Mouse (Mus musculus) heart, postnatal 0 days (tissue): ENCODE data around the gene Vdr. TPM values are rescaled to one million over a fixed set of nuclear protein-coding genes. Genes with fewer than 3 reads are reported as not detected.
A peak's percentile ranks its signal among the peaks of the same experiment; 100 is the strongest.

Source experiments
- ATAC-seq: fragments of 200-750 bp; cut with Nextera tagmentation; 2 replicates; pipeline ENCODE4 v1.8.0; 2017; ENCODE audit warnings: low read depth, moderate number of reproducible peaks, moderate library complexity; ENCODE audit not compliant: insufficient read depth
- DNase-seq: peaks from one replicate; pipeline ENCODE4 v3.0.0-alpha.2; 2016; ENCODE audit warnings: low spot score
- H3K27ac ChIP-seq: fragments of 300-500 bp; sonication (generic); 2 replicates; pipeline ENCODE4 v1.5.1; 2014; ENCODE audit warnings: low read depth, mild to moderate bottlenecking
- H3K27me3 ChIP-seq: fragments of 300-500 bp; sonication (generic); 2 replicates; pipeline ENCODE4 v1.6.1; 2014; ENCODE audit warnings: low read length, mixed read lengths; ENCODE audit not compliant: control insufficient read depth, insufficient read depth
- H3K36me3 ChIP-seq: fragments of 300-500 bp; sonication (generic); replicated peaks from 2 replicates; pipeline ENCODE4 v1.6.1; 2014; ENCODE audit warnings: low read length, mixed read lengths; ENCODE audit not compliant: control insufficient read depth, insufficient read depth
- H3K4me1 ChIP-seq: fragments of 300-500 bp; sonication (generic); 2 replicates; pipeline ENCODE4 v1.6.1; 2014; ENCODE audit warnings: antibody characterized with exemption; ENCODE audit not compliant: control insufficient read depth, insufficient read depth
- H3K4me2 ChIP-seq: fragments of 300-500 bp; sonication (generic); 2 replicates; pipeline ENCODE4 v1.6.1; 2014; ENCODE audit warnings: low read depth, mild to moderate bottlenecking, low read length, moderate library complexity
- H3K4me3 ChIP-seq: fragments of 300-500 bp; sonication (generic); 2 replicates; pipeline ENCODE4 v1.5.1; 2014; ENCODE audit warnings: low read depth, low read length
- H3K9ac ChIP-seq: fragments of 300-500 bp; sonication (generic); replicated peaks from 2 replicates; pipeline ENCODE4 v1.6.1; 2014; ENCODE audit warnings: low read depth, low read length, mixed read lengths
- H3K9me3 ChIP-seq: fragments of 300-500 bp; sonication (generic); replicated peaks from 2 replicates; pipeline ENCODE4 v1.6.1; 2016; ENCODE audit warnings: low read length; ENCODE audit not compliant: control insufficient read depth
- CTCF ChIP-seq: IDR thresholded peaks from 2 replicates; pipeline ENCODE4 v1.5.1; 2016; ENCODE audit warnings: antibody characterized with exemption, control low read depth, low read depth
- EP300 ChIP-seq: IDR thresholded peaks from 2 replicates; pipeline ENCODE4 v1.6.1; 2016; ENCODE audit warnings: antibody characterized with exemption, low read depth
- WGBS: fragments of 180-500 bp; shearing (Covaris S2); extraction: QIAGEN DNeasy Blood & Tissue Kit; methylation state at CpG from one replicate; pipeline ENCODE4 v1.1.7; 2014; 5-methylcytosine and 5-hydroxymethylcytosine counted together
- polyA plus RNA-seq: library from polyadenylated mRNA; unstranded; fragments of >200 nt; fragmentation: Nextera tagmentation; extraction: Ambion mirVana; gene quantifications from 2 replicates; pipeline ENCODE4 v1.2.1, GENCODE M21; 2015
- total RNA-seq: library from RNA; depleted of rRNA; stranded (reverse); fragments of >200 nt; gene quantifications from 2 replicates; pipeline ENCODE4 v1.2.3, GENCODE M21; 2014; ENCODE audit warnings: low replicate concordance

The Vdr gene
- total and polyA plus RNA-seq, 2 experiments from 2014 or later, result 0.15 to 2.6 TPM

GRCm38 (mm10) chr15:97843247-97843651, 67.2 kb downstream of the Vdr start:
- Histone ChIP-seq H3K27me3 (no peaks in the 10 kb centered on the region), H3K4me1 (peaks cover 25% of the 10 kb centered on the region), H3K36me3 (no peaks in the 10 kb centered on the region), H3K9ac (no peak overlapping the region), H3K9me3 (no peaks in the 10 kb centered on the region), H3K27ac (peak overlapping the region; percentile 23; the same call in 1 of the 2 replicates), H3K4me3 (peak overlapping the region; percentile 27; the same call in 1 of the 2 replicates), H3K4me2 (no peak overlapping the region; the same call in 1 of the 2 replicates)
- DNase-seq (no peak), ATAC-seq (no peak)
- TF ChIP-seq CTCF (no peak), EP300 (no peak)
- 79% methylated on average over 7 of the region's 7 CpGs for WGBS

GRCm38 (mm10) chr15:97842058-97842457, 68.4 kb downstream of the Vdr start:
- H3K9ac ChIP-seq, result no peak overlapping the region
- no peaks in the 10 kb centered on the region for H3K9me3 ChIP-seq
- ATAC-seq, result no peak
- no peak for TF ChIP-seq EP300
- TF ChIP-seq CTCF, result no peak
- 72% methylated on average over 6 of the region's 6 CpGs for WGBS
- H3K27me3 ChIP-seq, result no peaks in the 10 kb centered on the region
- H3K4me1 ChIP-seq, result peaks cover 37% of the 10 kb centered on the region
- H3K4me3 ChIP-seq, result no peak overlapping the region; the same call in 1 of the 2 replicates
- peak overlapping the region; percentile 9; the same call in 1 of the 2 replicates for H3K27ac ChIP-seq
- no peak for DNase-seq
- H3K4me2 ChIP-seq, result no peak overlapping the region; the same call in 1 of the 2 replicates
- H3K36me3 ChIP-seq, result no peaks in the 10 kb centered on the region

GRCm38 (mm10) chr15:97841383-97841782, 69.0 kb downstream of the Vdr start:
- H3K36me3 ChIP-seq, result no peaks in the 10 kb centered on the region
- TF ChIP-seq CTCF (no peak), EP300 (no peak)
- H3K4me1 ChIP-seq, result peaks cover 43% of the 10 kb centered on the region
- WGBS, result 90% methylated on average over 6 of the region's 6 CpGs
- H3K4me2 ChIP-seq, result no peak overlapping the region
- H3K4me3 ChIP-seq, result no peak overlapping the region
- DNase-seq (no peak), ATAC-seq (no peak)
- H3K27me3 ChIP-seq, result no peaks in the 10 kb centered on the region
- H3K9ac ChIP-seq, result no peak overlapping the region
- peak overlapping the region; percentile 9; the same call in 1 of the 2 replicates for H3K27ac ChIP-seq
- no peaks in the 10 kb centered on the region for H3K9me3 ChIP-seq

- Histone ChIP-seq H3K27ac (peak overlapping the region; percentile 68), H3K4me3 (no peak overlapping the region), H3K9ac (no peak overlapping the region), H3K4me2 (no peak overlapping the region), H3K4me1 (peaks cover 48% of the 10 kb centered on the region), H3K27me3 (no peaks in the 10 kb centered on the region), H3K9me3 (no peaks in the 10 kb centered on the region), H3K36me3 (no peaks in the 10 kb centered on the region)
- TF ChIP-seq EP300 (no peak), CTCF (peak; percentile 57)
- ATAC-seq (no peak), DNase-seq (no peak)
- WGBS, result 81% methylated on average over 1 of the region's 1 CpGs
Observed at GRCm38 (mm10) chr15:97840781-97841180, 69.6 kb downstream of the Vdr start.

GRCm38 (mm10) chr15:97839991-97840455, 70.4 kb downstream of the Vdr start:
- no peak overlapping the region for H3K9ac ChIP-seq
- H3K4me2 ChIP-seq, result no peak overlapping the region
- no peaks in the 10 kb centered on the region for H3K27me3 ChIP-seq
- ATAC-seq (peak; percentile 82), DNase-seq (peak; percentile 91)
- peak; percentile 85 for TF ChIP-seq EP300
- peak; percentile 41 for TF ChIP-seq CTCF
- H3K9me3 ChIP-seq, result no peaks in the 10 kb centered on the region
- H3K4me3 ChIP-seq, result no peak overlapping the region
- no peaks in the 10 kb centered on the region for H3K36me3 ChIP-seq
- 16% methylated on average over 3 of the region's 3 CpGs for WGBS
- peaks cover 48% of the 10 kb centered on the region for H3K4me1 ChIP-seq
- H3K27ac ChIP-seq, result peak overlapping the region; percentile 68

GRCm38 (mm10) chr15:97839473-97839872, 71.0 kb downstream of the Vdr start:
- Histone ChIP-seq H3K4me3 (no peak overlapping the region), H3K27me3 (no peaks in the 10 kb centered on the region), H3K4me2 (no peak overlapping the region), H3K36me3 (no peaks in the 10 kb centered on the region), H3K9me3 (no peaks in the 10 kb centered on the region), H3K9ac (no peak overlapping the region), H3K27ac (peak overlapping the region; percentile 68), H3K4me1 (peaks cover 48% of the 10 kb centered on the region)
- DNase-seq, result no peak
- ATAC-seq, result no peak
- TF ChIP-seq CTCF, result no peak
- TF ChIP-seq EP300, result no peak
- 65% methylated on average over 4 of the region's 4 CpGs for WGBS
